Mouse (Mus musculus): ENCODE measurements around the gene Galnt11. TPM values are rescaled to one million over a fixed set of nuclear protein-coding genes. Genes with fewer than 3 reads are reported as not detected.

Galnt11 gene
- total and polyA plus RNA-seq, 3 experiments: 0.27 TPM; not detected in 2

- no peak for TF ChIP-seq POLR2AphosphoS5 (IDR thresholded peaks at IDR 0.05; ENCODE audit: insufficient replicate concordance, low read depth, low read length)
- no peak for TF ChIP-seq CTCF (IDR thresholded peaks at IDR 0.05; ENCODE audit: low read depth, low read length)
- TF ChIP-seq TAL1 (conservative IDR thresholded peaks at IDR 0.05; ENCODE audit: low read depth, low read length): no peak
- TF ChIP-seq GATA2 (IDR thresholded peaks at IDR 0.05; ENCODE audit: borderline replicate concordance, low read depth, low read length): no peak
- no peak for TF ChIP-seq GATA1 (IDR thresholded peaks at IDR 0.05; ENCODE audit: borderline replicate concordance, low read length)
- no peak for ATAC-seq (ENCODE audit: extremely low read depth, insufficient number of reproducible peaks, low FRiP score, poor library complexity, severe bottlenecking)
- Histone ChIP-seq H3K4me3 (ENCODE audit: low read depth, low read length) (no peak overlapping the region), H3K9me3 (replicated peaks) (no peaks in the 10 kb centered on the region), H3K4me1 (ENCODE audit: insufficient read depth, low read depth, low read length) (peaks cover 11% of the 10 kb centered on the region), H3K27me3 (ENCODE audit: insufficient read depth, low read length) (no peaks in the 10 kb centered on the region), H3K36me3 (replicated peaks) (peaks cover 61% of the 10 kb centered on the region)
- no peak for DNase-seq (ENCODE audit: low spot score)
Measured at GRCm38 (mm10) chr5:25313881-25314280, 92.2 kb downstream of the Galnt11 start.

Other genes with a start within 250 kb of the Galnt11 start
- not detected in 2 replicates for gene Prkag2, start 121.3 kb upstream of the Galnt11 start, total RNA-seq (2014; fragmentation: Nextera tagmentation)
- gene Prkag2, start 121.3 kb upstream of the Galnt11 start, total RNA-seq (2017): 0.58 TPM in 1 of 2 replicates, not detected in the other
- not detected in 2 replicates for gene Prkag2, start 121.3 kb upstream of the Galnt11 start, polyA plus RNA-seq (2012)
- gene Galntl5, start 40.4 kb upstream of the Galnt11 start, total RNA-seq (2014; fragmentation: Nextera tagmentation): not detected in 2 replicates
- gene Galntl5, start 40.4 kb upstream of the Galnt11 start, total RNA-seq (2017): not detected in 2 replicates
- gene Galntl5, start 40.4 kb upstream of the Galnt11 start, polyA plus RNA-seq (2012): not detected in 2 replicates
- gene E130116L18Rik, start 1.2 kb downstream of the Galnt11 start, total RNA-seq (2014; fragmentation: Nextera tagmentation): not detected in 2 replicates
- gene E130116L18Rik, start 1.2 kb downstream of the Galnt11 start, total RNA-seq (2017): not detected in 2 replicates
- not detected in 2 replicates for gene E130116L18Rik, start 1.2 kb downstream of the Galnt11 start, polyA plus RNA-seq (2012)